Mouse (Mus musculus) mammary gland, adult 2 months (tissue): ENCODE data around the gene Tmc1. TPM values are rescaled to one million over a fixed set of nuclear protein-coding genes. Genes with fewer than 3 reads are reported as not detected.

Experiments
- polyA plus RNA-seq: library from polyadenylated mRNA; depleted of rRNA; stranded (reverse); fragments of >200 nt; gene quantifications from 2 replicates; pipeline ENCODE4 v1.2.3, GENCODE M21; 2012; ENCODE audit warnings: low replicate concordance; rRNA removed

Tmc1 gene
- not detected in 2 replicates for polyA plus RNA-seq

DNA sequence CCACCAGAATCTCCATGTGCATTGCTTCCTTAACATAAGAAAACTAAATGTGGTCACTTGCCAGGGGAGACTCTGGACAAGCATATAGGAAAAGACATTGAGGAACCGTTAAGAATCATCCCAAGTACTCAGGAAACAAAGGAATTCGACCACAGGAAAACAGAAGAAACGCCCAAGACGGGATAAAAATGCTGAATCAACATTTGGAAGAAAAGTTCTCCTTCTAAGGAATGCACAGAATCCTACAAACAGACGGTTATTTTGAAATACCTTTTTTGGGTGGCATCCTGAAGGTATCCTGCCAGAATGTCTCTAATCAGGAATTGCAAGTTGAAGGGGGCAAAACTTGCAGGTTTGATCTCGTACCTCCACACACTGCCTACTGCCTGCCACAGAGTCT lies at the start of gene Tmc1:
Tmc1 (minus strand) TSS at position 329 of the 400 bp plus-strand sequence.

Other genes starting within 250 kb of the Tmc1 start
- 14.0 and 32.8 TPM in 2 replicates for gene Aldh1a7, start 226.6 kb downstream of the Tmc1 start, polyA plus RNA-seq